Comparison of ENCODE assay signal across 8 mouse cellular contexts in the genomic region with DNA sequence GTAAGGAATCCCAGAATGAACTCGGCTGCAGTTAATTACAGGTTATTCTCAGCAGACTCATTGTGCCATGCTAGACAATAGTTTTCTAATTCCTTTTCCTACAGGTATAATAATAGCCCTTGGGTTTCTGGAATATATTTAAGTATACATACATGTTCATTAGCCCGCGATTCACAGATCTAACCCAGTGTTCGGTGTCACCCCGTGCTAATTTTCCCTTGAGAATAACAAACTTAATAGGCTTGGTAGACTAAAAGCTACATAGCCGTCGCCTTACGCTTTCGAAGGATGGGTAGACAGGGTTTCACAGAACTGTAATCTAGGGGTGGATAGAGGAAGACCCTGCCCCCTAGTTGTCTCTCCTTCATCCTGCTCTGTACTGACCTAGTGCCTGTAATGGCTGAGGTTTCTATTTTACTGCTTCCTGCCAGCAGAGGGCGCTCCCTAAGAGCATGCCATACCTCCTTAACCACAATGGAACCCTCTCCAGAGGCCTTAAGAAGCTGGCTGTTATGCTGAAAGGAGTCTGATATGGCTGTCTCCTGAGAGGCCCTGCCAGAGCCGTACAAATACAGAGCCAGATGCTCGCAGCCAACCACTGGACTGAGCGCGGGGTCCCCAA. TPM values are rescaled to one million over a fixed set of nuclear protein-coding genes. Genes with fewer than 3 reads are reported as not detected.
DNase-seq lines count a peak whose midpoint lies in the region; ATAC-seq lines count a peak whose summit lies in the region.

No protein-coding gene starts in this region.

- H3K27me3 ChIP-seq in hindbrain, embryonic 11.5 days (ENCODE audit: control insufficient read depth, insufficient read depth, low read length): no peaks in the 10 kb centered on the region

- H3K36me3 ChIP-seq in hindbrain, embryonic 11.5 days (ENCODE audit: control insufficient read depth, insufficient read depth, low read length): no peaks in the 10 kb centered on the region

- ATAC-seq in hindbrain, embryonic 11.5 days (ENCODE audit: low FRiP score): peak; percentile 65

- no peak overlapping the region for H3K4me3 ChIP-seq in hindbrain, embryonic 11.5 days (ENCODE audit: low read depth, low read length)

- H3K9ac ChIP-seq in hindbrain, embryonic 11.5 days (ENCODE audit: low read depth, low read length): no peak overlapping the region

- H3K27ac ChIP-seq in hindbrain, embryonic 11.5 days (ENCODE audit: low read depth, low read length): no peak overlapping the region

- H3K4me2 ChIP-seq in hindbrain, embryonic 11.5 days (replicated peaks; ENCODE audit: low read depth, low read length): no peak overlapping the region

- DNase-seq in WW6 (ENCODE audit: low read depth, low spot score): peak; percentile 65
- peak; percentile 81 to 83 for DNase-seq in cerebellum, postnatal 14 days
- peak; percentile 49 to 69 for DNase-seq in frontal cortex, postnatal 14 days (ENCODE audit: low spot score in 2 of 2)
- peak; percentile 87 for DNase-seq in hindbrain, embryonic 11.5 days (ENCODE audit: low spot score)
- peak; percentile 74 to 79 for DNase-seq in layer of hippocampus, postnatal 10 days (ENCODE audit: low spot score in 2 of 2)
- peak; percentile 86 for DNase-seq in lung, postnatal 14 days
- DNase-seq in retina, embryonic 14.5 days (ENCODE audit: low spot score): peak; percentile 87
- DNase-seq in urinary bladder, adult 2 months (ENCODE audit: low spot score): peak; percentile 37

- no peaks in the 10 kb centered on the region for H3K9me3 ChIP-seq in hindbrain, embryonic 11.5 days (ENCODE audit: control insufficient read depth, low read length)

- WGBS in hindbrain, embryonic 11.5 days: 57% methylated on average over 14 of the region's 14 CpGs

- no peaks in the 10 kb centered on the region for H3K4me1 ChIP-seq in hindbrain, embryonic 11.5 days (replicated peaks; ENCODE audit: control insufficient read depth, insufficient read depth, low read length)

RNA-seq across cellular contexts. Expression of a gene that starts 49.8 kb away (rescaled TPM):
- polyA plus RNA-seq in hindbrain, embryonic 11.5 days (2014; fragmentation: Nextera tagmentation; extraction: Ambion mirVana): 0.17 TPM in 1 of 2 replicates, not detected in the other
- under 1 TPM in 1 of 2 experiments, not detected in 1; 0.54 TPM for total RNA-seq in layer of hippocampus, postnatal 10 days (2021)
- polyA plus RNA-seq in urinary bladder, adult 2 months (2012; rRNA removed): 0.13 TPM in 1 of 2 replicates, not detected in the other

RNA-seq across cellular contexts. Expression of a gene that starts 53.3 kb away (rescaled TPM):
- polyA plus RNA-seq in hindbrain, embryonic 11.5 days (2014; fragmentation: Nextera tagmentation; extraction: Ambion mirVana): not detected in 2 replicates
- total RNA-seq in layer of hippocampus, postnatal 10 days (2021): not detected
- polyA plus RNA-seq in urinary bladder, adult 2 months (2012; rRNA removed): not detected in 2 replicates

Comparison
In these comparisons a context has a peak if more than half of its experiments do, and no peak if none do; other contexts are left out.
1. DNase-seq: peak in every context shown above with its lines; median percentile 87 in hindbrain, embryonic 11.5 days; 87 in retina, embryonic 14.5 days; 86 in lung, postnatal 14 days; 82 in cerebellum, postnatal 14 days; 76 in layer of hippocampus, postnatal 10 days; 65 in WW6; 59 in frontal cortex, postnatal 14 days; 37 in urinary bladder, adult 2 months.